Mouse (Mus musculus) ES-E14 (cell line): ENCODE measurements around the gene Ipo11.

Source experiments
- CHD2 ChIP-seq: IDR thresholded peaks from 2 replicates; pipeline ENCODE4 v1.6.1; 2014; ENCODE audit warnings: mild to moderate bottlenecking, low read depth, low read length, inconsistent platforms
- MAFK ChIP-seq: IDR thresholded peaks from 2 replicates; pipeline ENCODE4 v1.6.1; 2014; ENCODE audit warnings: mild to moderate bottlenecking, low read depth, low read length, inconsistent platforms; ENCODE audit not compliant: insufficient read depth
- ZC3H11A ChIP-seq: IDR thresholded peaks from 2 replicates; pipeline ENCODE4 v1.6.1; 2012; ENCODE audit warnings: low read depth, mild to moderate bottlenecking, inconsistent platforms, low read length, borderline replicate concordance

- TF ChIP-seq ZC3H11A (no peak), MAFK (no peak), CHD2 (no peak)
Measured at GRCm38 (mm10) chr13:106904637-106905036, 32.1 kb downstream of the Ipo11 start.
